Mouse (Mus musculus) forebrain, embryonic 13.5 days (tissue): ENCODE results near the gene Fmnl1. TPM values are rescaled to one million over a fixed set of nuclear protein-coding genes. Genes with fewer than 3 reads are reported as not detected.

Experiments
- ATAC-seq: fragments of 200-750 bp; cut with Nextera tagmentation; 2 replicates; pipeline ENCODE4 v1.8.0; 2017
- H3K27ac ChIP-seq: fragments of 300-500 bp; sonication (generic); 2 replicates; pipeline ENCODE4 v1.5.1; 2015; ENCODE audit warnings: inconsistent platforms, mild to moderate bottlenecking, moderate library complexity
- H3K27me3 ChIP-seq: fragments of 300-500 bp; sonication (generic); 2 replicates; pipeline ENCODE4 v1.6.1; 2015; ENCODE audit warnings: mild to moderate bottlenecking, inconsistent platforms
- H3K36me3 ChIP-seq: fragments of 300-500 bp; sonication (generic); 2 replicates; pipeline ENCODE4 v1.6.1; 2015; ENCODE audit warnings: mild to moderate bottlenecking, inconsistent platforms; ENCODE audit not compliant: poor library complexity, severe bottlenecking
- H3K4me1 ChIP-seq: fragments of 300-500 bp; sonication (generic); 2 replicates; pipeline ENCODE4 v1.6.1; 2015; ENCODE audit warnings: inconsistent platforms
- H3K4me2 ChIP-seq: fragments of 300-500 bp; sonication (generic); 2 replicates; pipeline ENCODE4 v1.6.1; 2015; ENCODE audit warnings: inconsistent platforms, mild to moderate bottlenecking, moderate library complexity
- H3K4me3 ChIP-seq: fragments of 300-500 bp; sonication (generic); 2 replicates; pipeline ENCODE4 v1.5.1; 2015; ENCODE audit warnings: mild to moderate bottlenecking, inconsistent platforms
- H3K9ac ChIP-seq: fragments of 300-500 bp; sonication (generic); 2 replicates; pipeline ENCODE4 v1.6.1; 2015; ENCODE audit warnings: mild to moderate bottlenecking, inconsistent platforms
- H3K9me3 ChIP-seq: fragments of 300-500 bp; sonication (generic); replicated peaks from 2 replicates; pipeline ENCODE4 v1.6.1; 2016; ENCODE audit warnings: inconsistent platforms
- WGBS: fragments of 180-500 bp; shearing (Covaris S2); methylation state at CpG from one replicate; pipeline ENCODE4 v1.1.7; 2015; 5-methylcytosine and 5-hydroxymethylcytosine counted together
- polyA plus RNA-seq: library from polyadenylated mRNA; unstranded; fragments of >200 nt; fragmentation: Nextera tagmentation; extraction: Ambion mirVana; gene quantifications from 2 replicates; pipeline ENCODE4 v1.2.1, GENCODE M21; 2015

The Fmnl1 gene
- polyA plus RNA-seq, 1 experiment from 2014 or later = 0.76 TPM

DNA sequence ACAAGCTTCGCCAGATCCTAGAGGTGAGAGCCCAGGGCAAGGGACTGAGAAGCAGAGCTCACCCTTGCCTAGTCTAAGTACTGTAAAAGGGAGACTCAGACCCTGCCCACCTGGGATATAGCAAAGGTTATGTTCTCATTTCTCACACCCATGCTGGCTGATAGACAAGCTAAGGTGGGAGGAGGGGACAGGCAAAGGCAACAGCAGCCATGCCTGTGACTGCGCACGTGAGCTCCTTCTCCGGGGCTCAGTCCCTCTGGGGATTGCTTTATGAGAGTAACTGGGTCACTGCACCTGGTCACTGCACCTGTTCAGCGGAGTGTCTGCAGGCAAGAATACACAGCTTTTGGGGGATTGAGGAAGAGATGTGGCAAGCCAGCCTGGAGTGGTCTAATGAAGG is 24.7 kb downstream of the Fmnl1 start:
- Histone ChIP-seq H3K4me2 (no peak overlapping the region), H3K4me1 (peaks cover 31% of the 10 kb centered on the region), H3K4me3 (no peak overlapping the region), H3K27me3 (peaks cover 100% of the 10 kb centered on the region), H3K36me3 (no peaks in the 10 kb centered on the region), H3K9me3 (no peaks in the 10 kb centered on the region), H3K27ac (no peak overlapping the region), H3K9ac (no peak overlapping the region)
- 85% methylated on average over 5 of the region's 5 CpGs for WGBS
- ATAC-seq = no peak

DNA sequence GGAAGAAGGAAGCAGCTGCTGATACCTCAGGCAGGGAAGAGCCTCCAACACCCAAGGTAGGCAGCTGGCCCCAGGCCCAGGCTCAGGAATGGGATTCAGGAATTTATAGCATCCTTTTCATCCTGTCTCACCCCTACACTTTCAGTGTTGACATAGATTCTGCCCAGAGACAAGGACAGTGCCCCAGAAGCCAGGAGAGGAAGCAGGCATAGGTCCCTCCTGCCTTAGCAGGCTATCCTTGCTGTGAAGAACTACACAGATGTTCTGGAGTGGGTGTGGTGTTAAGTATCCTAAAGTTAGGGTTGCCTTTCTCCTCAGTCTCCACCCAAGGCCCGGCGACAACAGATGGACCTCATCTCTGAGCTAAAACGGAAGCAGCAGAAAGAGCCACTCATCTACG is 26.4 kb downstream of the Fmnl1 start:
- Histone ChIP-seq H3K9ac (no peak overlapping the region), H3K4me3 (no peak overlapping the region), H3K4me1 (peaks cover 42% of the 10 kb centered on the region), H3K27ac (no peak overlapping the region), H3K36me3 (no peaks in the 10 kb centered on the region), H3K27me3 (peaks cover 87% of the 10 kb centered on the region), H3K9me3 (no peaks in the 10 kb centered on the region), H3K4me2 (no peak overlapping the region)
- 86% methylated on average over 4 of the region's 4 CpGs for WGBS
- no peak for ATAC-seq

DNA sequence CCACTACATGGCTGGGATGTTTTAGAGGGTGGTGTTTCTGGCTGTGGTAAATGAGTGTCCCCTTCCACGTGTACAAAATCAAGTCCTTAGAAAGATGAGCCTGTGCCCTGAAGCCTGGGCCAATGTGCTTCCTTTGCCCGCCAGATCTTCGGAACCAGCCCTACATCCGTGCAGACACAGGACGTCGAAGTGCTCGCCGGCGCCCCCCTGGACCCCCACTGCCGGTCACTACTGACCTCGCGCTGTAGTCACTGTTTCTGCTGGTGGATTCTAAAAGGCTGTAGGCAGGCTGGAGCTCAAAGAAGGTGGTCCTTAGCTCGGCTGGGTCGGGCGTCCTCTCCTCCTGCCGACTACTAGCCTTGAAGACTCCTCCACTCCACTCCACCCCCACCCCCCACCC is 27.4 kb downstream of the Fmnl1 start:
- 6% methylated on average over 16 of the region's 16 CpGs for WGBS
- peak overlapping the region; percentile 48 for H3K4me3 ChIP-seq
- H3K27ac ChIP-seq = no peak overlapping the region
- peaks cover 77% of the 10 kb centered on the region for H3K27me3 ChIP-seq
- peak overlapping the region; percentile 91 for H3K4me2 ChIP-seq
- no peak overlapping the region for H3K9ac ChIP-seq
- peaks cover 32% of the 10 kb centered on the region for H3K4me1 ChIP-seq
- no peaks in the 10 kb centered on the region for H3K36me3 ChIP-seq
- ATAC-seq = no peak
- H3K9me3 ChIP-seq = no peaks in the 10 kb centered on the region

DNA sequence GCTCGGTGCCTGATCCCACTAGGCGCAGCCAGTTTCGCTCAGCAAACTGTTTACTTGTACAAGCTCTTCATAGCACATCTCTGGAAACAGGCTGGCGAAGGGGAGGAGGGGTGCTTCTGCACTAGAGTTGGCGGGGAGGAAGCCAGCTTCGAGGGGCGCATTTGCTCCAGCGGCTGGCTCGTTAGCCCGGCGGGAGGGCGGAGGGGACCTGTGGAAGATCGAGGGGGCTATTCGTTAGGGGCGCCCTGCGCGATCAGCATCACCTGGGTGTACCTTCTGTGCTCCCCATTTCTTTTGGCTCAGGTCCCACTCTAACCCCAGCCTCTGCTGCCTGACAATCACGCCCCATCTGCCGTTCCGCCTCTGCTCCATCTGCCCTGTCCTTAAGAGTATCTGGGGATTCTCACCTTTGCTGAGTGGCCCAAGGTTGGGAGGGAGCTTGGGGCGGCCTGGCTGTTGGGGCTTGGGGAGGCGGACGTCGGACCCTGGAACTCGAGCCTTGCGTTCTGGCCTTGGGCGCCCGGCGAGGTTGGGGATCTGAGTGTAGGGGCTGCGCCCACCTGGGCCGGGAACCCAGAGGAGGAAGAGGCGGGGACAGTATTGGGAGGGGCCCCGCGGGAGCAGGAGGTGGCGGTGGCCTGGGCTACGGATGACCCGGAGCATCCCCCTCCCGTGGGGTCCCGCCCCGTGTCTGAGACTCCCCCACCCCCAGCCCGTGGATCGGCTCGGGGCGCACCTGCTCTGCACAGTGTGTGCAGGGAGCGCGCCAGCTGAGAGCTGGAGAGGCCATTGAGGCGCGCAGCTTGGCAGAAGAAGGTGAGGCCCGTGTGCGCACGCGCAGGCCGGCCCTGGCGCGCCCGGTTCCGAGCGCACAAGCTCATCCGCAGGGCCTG is 28.2 kb downstream of the Fmnl1 start:
- WGBS = under 1% methylated on average over 59 of the region's 59 CpGs
- Histone ChIP-seq H3K4me2 (peak overlapping the region; percentile 91), H3K27ac (no peak overlapping the region; the same call in 1 of the 2 replicates), H3K27me3 (peaks cover 68% of the 10 kb centered on the region), H3K36me3 (no peaks in the 10 kb centered on the region), H3K4me1 (peaks cover 30% of the 10 kb centered on the region), H3K9ac (peak overlapping the region; percentile 68), H3K9me3 (no peaks in the 10 kb centered on the region), H3K4me3 (peak overlapping the region; percentile 48)
- peak; percentile 67 for ATAC-seq

DNA sequence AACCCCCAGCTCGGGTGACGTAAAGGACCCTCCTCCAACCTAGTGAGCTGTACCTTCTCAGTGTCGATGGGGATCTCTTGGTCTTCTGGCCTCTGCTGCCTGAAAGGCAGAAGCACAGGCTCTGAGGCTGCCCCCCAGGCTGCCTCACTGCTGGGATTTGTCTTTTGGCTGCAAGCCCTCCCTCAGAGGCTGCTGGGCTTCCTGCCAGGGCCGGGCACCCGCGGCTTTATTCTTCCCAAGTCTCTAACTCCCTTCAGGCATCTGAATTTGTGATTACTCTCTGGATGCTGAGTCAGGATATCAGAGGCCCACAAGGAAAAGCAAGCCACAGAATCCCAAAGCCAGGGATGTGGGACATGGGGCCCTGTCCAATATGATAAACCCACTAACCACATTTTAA is 30.8 kb downstream of the Fmnl1 start:
- WGBS = 15% methylated on average over 6 of the region's 6 CpGs
- Histone ChIP-seq H3K4me1 (peaks cover 30% of the 10 kb centered on the region), H3K9me3 (no peaks in the 10 kb centered on the region), H3K4me2 (no peak overlapping the region), H3K9ac (peak overlapping the region; percentile 8; the same call in 1 of the 2 replicates), H3K4me3 (no peak overlapping the region), H3K36me3 (no peaks in the 10 kb centered on the region), H3K27me3 (peaks cover 43% of the 10 kb centered on the region), H3K27ac (peak overlapping the region; percentile 28; the same call in 1 of the 2 replicates)
- peak; percentile 52 for ATAC-seq

DNA sequence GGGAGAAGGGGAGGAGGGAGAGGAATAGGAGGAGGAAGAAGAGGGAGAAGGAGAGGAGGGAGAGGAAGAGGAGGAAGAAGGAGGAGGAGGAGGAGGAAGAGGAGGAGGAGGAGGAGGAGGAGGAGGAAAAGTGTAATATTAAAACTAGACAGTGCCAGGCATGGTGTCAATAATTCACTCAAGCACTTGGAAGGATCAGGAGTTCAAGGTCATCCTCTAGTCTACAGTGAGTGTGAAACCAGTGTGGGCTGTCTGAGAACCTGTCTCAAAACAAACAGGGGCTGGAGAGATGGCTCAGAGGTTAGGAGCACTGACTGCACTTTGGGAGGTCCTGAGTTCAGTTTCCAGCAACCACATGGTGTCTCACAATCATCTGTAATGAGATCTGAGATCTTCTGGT is 31.5 kb downstream of the Fmnl1 start:
- Histone ChIP-seq H3K4me2 (no peak overlapping the region), H3K9ac (no peak overlapping the region), H3K27ac (no peak overlapping the region), H3K4me3 (no peak overlapping the region), H3K27me3 (peaks cover 36% of the 10 kb centered on the region), H3K9me3 (no peaks in the 10 kb centered on the region), H3K36me3 (no peaks in the 10 kb centered on the region), H3K4me1 (peaks cover 30% of the 10 kb centered on the region)
- ATAC-seq = no peak

DNA sequence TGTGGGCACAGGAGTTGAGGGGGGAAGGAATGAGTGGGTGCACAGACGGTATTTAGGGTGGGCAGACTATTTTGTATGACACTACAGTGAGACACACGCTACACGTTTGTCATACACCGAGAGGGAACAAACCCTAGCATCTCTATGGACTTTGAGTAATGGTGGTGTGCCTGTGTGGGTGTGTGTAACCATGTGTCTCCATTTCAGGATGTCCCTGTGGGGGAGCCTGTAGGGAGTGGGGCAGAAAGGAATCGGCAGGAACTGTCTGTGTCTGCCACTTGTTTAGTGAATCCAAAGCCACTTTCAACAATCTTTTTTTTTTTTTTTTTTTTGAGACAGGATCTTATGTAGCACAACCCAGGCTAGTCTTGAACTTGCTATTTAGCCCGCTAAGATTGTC is 35.3 kb downstream of the Fmnl1 start:
- H3K9ac ChIP-seq = no peak overlapping the region
- H3K27me3 ChIP-seq = no peaks in the 10 kb centered on the region
- H3K4me2 ChIP-seq = no peak overlapping the region
- WGBS = 93% methylated on average over 6 of the region's 6 CpGs
- H3K36me3 ChIP-seq = no peaks in the 10 kb centered on the region
- ATAC-seq = no peak
- peaks cover 10% of the 10 kb centered on the region for H3K4me1 ChIP-seq
- no peak overlapping the region for H3K4me3 ChIP-seq
- no peaks in the 10 kb centered on the region for H3K9me3 ChIP-seq
- H3K27ac ChIP-seq = no peak overlapping the region

DNA sequence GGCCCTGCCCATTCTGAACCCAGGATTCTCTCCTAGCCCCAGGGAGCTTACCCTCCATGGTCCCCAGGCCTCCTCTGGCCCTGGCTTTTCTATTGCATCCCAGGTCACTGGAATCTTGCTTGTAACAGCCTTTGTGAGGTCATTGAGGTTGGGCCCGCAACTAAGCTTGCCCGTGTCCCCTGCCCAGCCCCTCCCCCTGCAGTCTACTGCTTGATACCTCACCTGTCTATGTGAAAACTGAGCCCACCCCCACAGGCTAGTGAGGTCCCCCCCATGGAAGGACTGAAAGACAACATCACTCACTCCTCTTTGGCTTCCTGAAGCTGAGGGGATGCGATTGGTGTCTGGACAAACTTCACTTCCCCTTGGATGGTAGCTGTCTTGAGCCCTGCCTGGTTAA is 37.6 kb downstream of the Fmnl1 start, which contains the start of gene 1700023F06Rik:
TSS of gene 1700023F06Rik (minus strand) at position 101 of the 400 bp plus-strand sequence.
- no peak within 1 kb of the TSS for H3K9ac ChIP-seq
- no peak for ATAC-seq
- H3K9me3 ChIP-seq = no peaks in the 10 kb centered on the region
- H3K4me3 ChIP-seq = no peak within 1 kb of the TSS
- no peak within 1 kb of the TSS for H3K27ac ChIP-seq
- no peaks in the 10 kb centered on the region for H3K4me1 ChIP-seq
- H3K4me2 ChIP-seq = no peak within 1 kb of the TSS
- no peaks in the 10 kb centered on the region for H3K27me3 ChIP-seq
- H3K36me3 ChIP-seq = no peaks in the 10 kb centered on the region
- WGBS = 89% methylated on average over 3 of the region's 3 CpGs

DNA sequence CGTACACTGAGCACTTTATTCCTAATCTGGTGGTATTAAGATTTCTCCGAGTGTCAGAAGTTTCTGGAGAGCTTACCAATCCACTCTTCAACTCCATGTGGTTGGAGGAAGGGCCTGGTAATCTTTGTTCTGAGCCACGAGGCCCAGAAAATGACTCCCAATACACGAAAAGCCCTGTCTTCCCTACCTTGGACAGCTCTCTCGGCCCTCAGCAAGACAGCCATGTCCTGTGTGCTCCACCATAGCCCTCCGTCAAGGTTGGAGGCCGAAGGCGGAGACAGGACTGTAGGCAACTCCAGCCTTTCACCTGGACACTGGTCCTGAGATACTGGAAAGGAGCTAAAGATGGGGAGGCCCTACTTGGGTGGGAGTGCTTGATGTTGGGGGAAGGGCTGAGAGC is 39.4 kb downstream of the Fmnl1 start:
- no peak for ATAC-seq
- Histone ChIP-seq H3K27me3 (no peaks in the 10 kb centered on the region), H3K4me1 (no peaks in the 10 kb centered on the region), H3K4me2 (no peak overlapping the region), H3K36me3 (no peaks in the 10 kb centered on the region), H3K9me3 (0 out of 2 replicates have a peak, but pooled peaks cover 3% of the 10 kb centered on the region), H3K4me3 (no peak overlapping the region), H3K9ac (no peak overlapping the region), H3K27ac (no peak overlapping the region)
- 79% methylated on average over 8 of the region's 8 CpGs for WGBS

DNA sequence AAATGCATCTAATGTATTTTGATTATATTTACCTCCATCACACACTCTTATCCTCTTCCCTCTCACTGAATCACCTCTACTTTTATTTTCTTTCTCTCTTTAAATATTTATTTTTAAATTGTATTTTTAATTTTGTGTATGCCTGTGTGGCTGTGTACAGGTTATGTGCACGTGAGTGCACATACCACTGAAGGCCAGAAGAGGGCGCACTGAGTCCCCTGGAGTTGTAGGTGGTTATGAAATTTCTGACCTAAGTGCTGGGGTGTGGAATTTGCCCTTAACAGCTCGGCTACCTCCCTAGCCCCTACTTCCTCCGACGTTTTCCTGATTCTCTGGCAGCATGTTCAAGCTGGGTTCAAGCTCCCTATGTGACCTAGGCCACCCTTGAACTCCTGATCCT is 42.8 kb downstream of the Fmnl1 start:
- ATAC-seq = no peak
- Histone ChIP-seq H3K36me3 (no peaks in the 10 kb centered on the region), H3K9me3 (0 out of 2 replicates have a peak, but pooled peaks cover 3% of the 10 kb centered on the region), H3K9ac (no peak overlapping the region), H3K4me3 (no peak overlapping the region), H3K27ac (no peak overlapping the region), H3K27me3 (peaks cover 7% of the 10 kb centered on the region; the same call in 1 of the 2 replicates), H3K4me1 (peaks cover 10% of the 10 kb centered on the region; the same call in 1 of the 2 replicates), H3K4me2 (no peak overlapping the region)
- WGBS = 90% methylated on average over 5 of the region's 5 CpGs

DNA sequence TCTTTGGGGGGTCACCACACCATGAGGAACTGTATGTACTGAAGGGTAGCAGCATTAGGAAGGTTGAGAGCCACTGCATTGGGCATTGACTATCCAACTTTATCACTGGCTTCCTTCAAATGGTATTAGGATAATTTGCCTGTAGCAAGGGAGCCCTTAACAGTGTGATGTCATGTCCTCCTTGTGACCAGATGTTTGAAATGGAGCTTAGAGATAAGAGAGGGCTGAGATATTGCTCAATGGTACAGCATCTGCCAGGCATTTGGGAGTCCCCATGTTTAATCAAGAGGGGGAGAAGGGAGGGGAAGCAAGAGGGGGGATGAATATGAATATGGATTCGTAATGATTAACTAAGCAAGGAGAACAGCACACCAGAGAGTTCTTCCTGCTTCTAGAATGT is 44.4 kb downstream of the Fmnl1 start:
- Histone ChIP-seq H3K27ac (no peak overlapping the region), H3K4me3 (no peak overlapping the region), H3K9me3 (0 out of 2 replicates have a peak, but pooled peaks cover 3% of the 10 kb centered on the region), H3K27me3 (peaks cover 7% of the 10 kb centered on the region; the same call in 1 of the 2 replicates), H3K4me2 (no peak overlapping the region), H3K4me1 (peaks cover 10% of the 10 kb centered on the region; the same call in 1 of the 2 replicates), H3K9ac (no peak overlapping the region), H3K36me3 (peaks cover 13% of the 10 kb centered on the region)
- 86% methylated on average over 1 of the region's 1 CpGs for WGBS
- ATAC-seq = no peak

DNA sequence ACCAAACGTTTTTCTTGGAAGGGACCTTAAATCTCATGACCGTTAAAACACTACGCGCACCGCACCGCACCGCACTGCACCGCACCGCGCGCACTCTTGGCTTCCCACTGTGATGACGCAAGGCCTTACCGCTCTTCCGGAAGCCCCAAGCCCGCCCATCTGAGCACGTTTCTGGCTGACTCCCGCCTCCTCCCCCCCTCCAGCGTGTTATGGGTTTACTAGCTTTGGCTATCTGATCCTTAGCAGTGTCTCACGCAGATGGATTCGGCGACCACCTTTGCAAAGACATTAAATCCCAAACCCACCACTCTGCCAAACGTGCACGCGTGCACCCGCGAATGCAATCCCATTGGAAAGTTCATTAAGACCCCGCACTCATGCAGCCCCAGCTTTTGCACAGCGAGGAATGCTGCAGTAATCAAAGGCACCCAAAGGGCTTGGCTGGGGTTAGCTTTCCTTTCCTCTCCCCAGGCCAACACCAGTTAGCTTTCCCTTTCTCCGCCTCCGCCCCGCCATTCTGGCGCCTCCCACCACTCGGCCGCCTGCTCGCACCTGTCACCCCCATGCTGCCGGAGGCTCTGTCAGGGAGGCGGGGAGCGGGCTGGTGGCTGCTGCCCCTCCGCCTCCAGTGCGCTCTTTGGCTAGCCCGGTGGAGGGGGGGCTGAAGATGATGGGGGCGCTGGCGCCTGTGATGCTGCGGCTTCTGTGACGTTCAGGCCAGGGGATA is 47.0 kb downstream of the Fmnl1 start, which contains the start of gene Spata32:
TSS of gene Spata32 (minus strand) at position 643 of the 727 bp plus-strand sequence.
- Histone ChIP-seq H3K27me3 (peaks cover 7% of the 10 kb centered on the region; the same call in 1 of the 2 replicates), H3K4me1 (peaks cover 10% of the 10 kb centered on the region; the same call in 1 of the 2 replicates), H3K4me2 (peak within 1 kb of the TSS; percentile 96), H3K36me3 (peaks cover 28% of the 10 kb centered on the region), H3K9me3 (0 out of 2 replicates have a peak, but pooled peaks cover 3% of the 10 kb centered on the region), H3K4me3 (peak within 1 kb of the TSS; percentile 48), H3K9ac (peak within 1 kb of the TSS; percentile 64), H3K27ac (peak within 1 kb of the TSS; percentile 32; the same call in 1 of the 2 replicates)
- ATAC-seq = peak; percentile 91
- WGBS = 1% methylated on average over 45 of the region's 45 CpGs
